Mouse (Mus musculus) bone marrow macrophage, adult 2 months (primary cell): ENCODE data around the gene Tomm20l.

Source experiments
- CTCF ChIP-seq: IDR thresholded peaks from 2 replicates; pipeline ENCODE4 v1.5.1; 2012; ENCODE audit warnings: low read depth, mild to moderate bottlenecking, low read length, moderate library complexity
- POLR2A ChIP-seq: IDR thresholded peaks from 2 replicates; pipeline ENCODE4 v1.6.1; 2012; ENCODE audit warnings: mild to moderate bottlenecking, low read depth, low read length, borderline replicate concordance

- TF ChIP-seq POLR2A: no peak
- TF ChIP-seq CTCF: 0 out of 2 replicates have a peak, but pooled peaks have one; percentile 35
These were observed 38.0 kb upstream of the Tomm20l start for GRCm38 (mm10) chr12:71073113-71073730.
